Mouse (Mus musculus) hindbrain, postnatal 0 days (tissue): ENCODE data around the gene Mrps24. TPM values are rescaled to one million over a fixed set of nuclear protein-coding genes. Genes with fewer than 3 reads are reported as not detected.

Experiments
- ATAC-seq: fragments of 200-750 bp; cut with Nextera tagmentation; 2 replicates; pipeline ENCODE4 v1.8.0; 2017; ENCODE audit warnings: mild to moderate bottlenecking, moderate TSS enrichment, moderate library complexity
- DNase-seq: peaks from one replicate; pipeline ENCODE4 v3.0.0-alpha.2; 2015; ENCODE audit warnings: low spot score
- H3K27ac ChIP-seq: fragments of 300-500 bp; sonication (generic); 2 replicates; pipeline ENCODE4 v1.5.1; 2014; ENCODE audit warnings: mild to moderate bottlenecking
- H3K27me3 ChIP-seq: fragments of 300-500 bp; sonication (generic); 2 replicates; pipeline ENCODE4 v1.6.1; 2014; ENCODE audit warnings: low read length, mixed read lengths; ENCODE audit not compliant: insufficient read depth
- H3K36me3 ChIP-seq: fragments of 300-500 bp; sonication (generic); 2 replicates; pipeline ENCODE4 v1.6.1; 2014; ENCODE audit warnings: low read length, mixed read lengths; ENCODE audit not compliant: insufficient read depth
- H3K4me1 ChIP-seq: fragments of 300-500 bp; sonication (generic); 2 replicates; pipeline ENCODE4 v1.6.1; 2014; ENCODE audit warnings: antibody characterized with exemption, low read length, mixed read lengths; ENCODE audit not compliant: insufficient read depth
- H3K4me2 ChIP-seq: fragments of 300-500 bp; sonication (generic); 2 replicates; pipeline ENCODE4 v1.6.1; 2014; ENCODE audit warnings: low read depth, mild to moderate bottlenecking, low read length, moderate library complexity, mixed read lengths
- H3K4me3 ChIP-seq: fragments of 300-500 bp; sonication (generic); 2 replicates; pipeline ENCODE4 v1.5.1; 2014; ENCODE audit warnings: low read length
- H3K9ac ChIP-seq: fragments of 300-500 bp; sonication (generic); replicated peaks from 2 replicates; pipeline ENCODE4 v1.6.1; 2014; ENCODE audit warnings: mild to moderate bottlenecking, low read length, moderate library complexity, mixed read lengths
- H3K9me3 ChIP-seq: fragments of 300-500 bp; sonication (generic); 2 replicates; pipeline ENCODE4 v1.6.1; 2016; ENCODE audit warnings: low read length, mixed read lengths
- CTCF ChIP-seq: IDR thresholded peaks from 2 replicates; pipeline ENCODE4 v1.5.1; 2016; ENCODE audit warnings: antibody characterized with exemption, control low read depth, low read depth
- WGBS: fragments of 180-500 bp; shearing (Covaris S2); extraction: QIAGEN DNeasy Blood & Tissue Kit; methylation state at CpG from one replicate; pipeline ENCODE4 v1.1.7; 2014; 5-methylcytosine and 5-hydroxymethylcytosine counted together
- polyA plus RNA-seq: library from polyadenylated mRNA; unstranded; fragments of >200 nt; fragmentation: Nextera tagmentation; extraction: Ambion mirVana; gene quantifications from 2 replicates; pipeline ENCODE4 v1.2.1, GENCODE M21; 2015
- total RNA-seq: library from RNA; depleted of rRNA; stranded (reverse); fragments of >200 nt; gene quantifications from 2 replicates; pipeline ENCODE4 v1.2.3, GENCODE M21; 2014

Mrps24 gene
- total and polyA plus RNA-seq, 2 experiments from 2014 or later: 56.4 to 234 TPM

- Histone ChIP-seq H3K36me3 (no peaks in the 10 kb centered on the region), H3K27me3 (no peaks in the 10 kb centered on the region), H3K27ac (peak overlapping the region; percentile 94), H3K9me3 (no peaks in the 10 kb centered on the region), H3K4me1 (0 out of 2 replicates have a peak, but pooled peaks cover 7% of the 10 kb centered on the region), H3K4me3 (peak overlapping the region; percentile 88), H3K4me2 (peak overlapping the region; percentile 86), H3K9ac (peak overlapping the region; percentile 96)
- ATAC-seq (peak; percentile 93), DNase-seq (peak; percentile 82)
- TF ChIP-seq CTCF: no peak
- WGBS: under 1% methylated on average over 34 of the region's 50 CpGs
Observed at GRCm38 (mm10) chr11:5740965-5741627, 25.6 kb upstream of the Mrps24 start.

DNA sequence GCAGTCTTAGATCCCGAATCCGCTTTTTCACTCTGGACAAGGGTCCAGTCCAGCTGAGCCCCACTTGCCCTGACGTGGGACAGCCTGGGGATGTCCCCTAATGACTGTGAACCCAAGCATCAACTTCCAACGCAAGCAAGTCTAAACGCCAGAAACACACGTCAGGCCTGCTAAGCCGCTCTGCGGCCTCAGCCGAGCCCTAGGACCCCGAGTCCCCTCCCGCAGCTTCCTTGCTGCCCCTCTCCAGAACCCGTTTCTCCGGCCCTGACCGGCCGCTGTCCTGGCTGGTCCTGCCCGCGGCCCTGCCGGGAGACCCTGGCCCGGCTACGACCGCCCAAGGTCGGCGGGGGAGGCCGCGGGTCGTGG, 25.1 kb upstream of the Mrps24 start:
- Histone ChIP-seq H3K36me3 (no peaks in the 10 kb centered on the region), H3K4me3 (peak overlapping the region; percentile 88), H3K4me1 (0 out of 2 replicates have a peak, but pooled peaks cover 7% of the 10 kb centered on the region), H3K27me3 (no peaks in the 10 kb centered on the region), H3K9ac (peak overlapping the region; percentile 96), H3K9me3 (no peaks in the 10 kb centered on the region), H3K27ac (peak overlapping the region; percentile 94), H3K4me2 (peak overlapping the region; percentile 86)
- ATAC-seq (peak; percentile 81), DNase-seq (peak; percentile 64)
- WGBS: under 1% methylated on average over 26 of the region's 26 CpGs
- no peak for TF ChIP-seq CTCF

- WGBS: 25% methylated on average over 3 of the region's 3 CpGs
- H3K4me3 ChIP-seq: peak overlapping the region; percentile 88
- H3K4me2 ChIP-seq: peak overlapping the region; percentile 86
- DNase-seq (peak; percentile 6), ATAC-seq (no peak)
- H3K9ac ChIP-seq: peak overlapping the region; percentile 96; the same call in 1 of the 2 replicates
- H3K4me1 ChIP-seq: 0 out of 2 replicates have a peak, but pooled peaks cover 7% of the 10 kb centered on the region
- no peaks in the 10 kb centered on the region for H3K36me3 ChIP-seq
- H3K27ac ChIP-seq: peak overlapping the region; percentile 33; the same call in 1 of the 2 replicates
- H3K9me3 ChIP-seq: no peaks in the 10 kb centered on the region
- no peak for TF ChIP-seq CTCF
- H3K27me3 ChIP-seq: no peaks in the 10 kb centered on the region
Observed at GRCm38 (mm10) chr11:5739846-5740245, 24.4 kb upstream of the Mrps24 start.

DNA sequence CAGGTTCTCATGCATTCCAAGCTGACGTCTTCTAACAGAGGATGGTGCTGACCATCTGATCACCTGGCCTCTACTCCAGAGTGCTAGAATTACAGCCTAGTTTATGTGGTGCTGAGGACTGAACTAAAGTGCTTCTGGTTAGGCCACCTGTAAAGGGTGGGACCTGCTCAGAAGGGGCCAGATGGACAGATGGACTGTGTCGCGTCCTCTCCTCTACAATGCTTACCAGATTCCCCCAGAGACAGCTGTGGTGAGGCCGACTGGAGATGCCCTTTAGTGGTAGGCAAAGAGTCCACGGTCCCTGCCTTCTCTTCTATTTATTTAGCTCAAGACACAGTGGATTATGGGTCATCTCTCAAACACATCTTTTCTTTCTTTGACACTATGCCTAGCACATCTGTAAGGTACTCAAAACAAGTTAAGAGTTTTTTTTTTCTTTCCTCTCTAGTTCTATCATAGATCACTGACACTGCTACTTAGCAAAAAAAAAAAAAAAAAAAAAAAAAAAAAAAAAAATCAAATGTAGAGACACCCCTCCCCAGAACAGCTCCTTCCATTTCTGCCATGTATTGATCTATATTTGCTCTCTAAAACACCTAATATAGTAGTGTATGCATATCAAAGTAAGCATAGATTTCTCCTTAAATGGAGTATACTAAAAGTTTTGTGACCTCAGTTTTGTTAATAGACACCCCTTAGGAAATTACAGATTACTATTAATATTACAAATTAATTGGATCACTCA, 23.6 kb upstream of the Mrps24 start:
- no peak overlapping the region for H3K4me2 ChIP-seq
- ATAC-seq (no peak), DNase-seq (no peak)
- no peaks in the 10 kb centered on the region for H3K27me3 ChIP-seq
- no peaks in the 10 kb centered on the region for H3K36me3 ChIP-seq
- no peak for TF ChIP-seq CTCF
- H3K27ac ChIP-seq: no peak overlapping the region
- no peak overlapping the region for H3K4me3 ChIP-seq
- WGBS: 69% methylated on average over 5 of the region's 5 CpGs
- 0 out of 2 replicates have a peak, but pooled peaks cover 7% of the 10 kb centered on the region for H3K4me1 ChIP-seq
- no peaks in the 10 kb centered on the region for H3K9me3 ChIP-seq
- H3K9ac ChIP-seq: no peak overlapping the region

DNA sequence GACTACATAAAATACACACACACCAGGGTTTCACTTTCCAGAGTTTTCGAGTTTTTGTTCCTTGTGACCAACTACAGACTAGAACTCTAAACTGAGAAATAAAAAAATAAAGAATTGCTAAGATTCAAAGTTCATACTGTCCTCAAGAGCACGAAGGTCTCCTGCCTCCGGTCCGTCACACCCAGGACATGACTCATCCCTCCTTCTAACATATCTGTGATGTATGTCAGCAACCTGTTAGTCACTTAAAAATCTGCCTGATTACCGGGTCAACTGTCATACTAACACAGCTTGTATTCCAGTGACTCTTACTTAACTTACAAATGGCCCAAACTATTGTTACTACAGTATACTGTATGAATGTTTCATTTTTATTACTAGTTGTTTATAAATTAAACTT, 21.7 kb upstream of the Mrps24 start:
- H3K4me3 ChIP-seq: no peak overlapping the region
- ATAC-seq (no peak), DNase-seq (no peak)
- no peak overlapping the region for H3K9ac ChIP-seq
- no peaks in the 10 kb centered on the region for H3K9me3 ChIP-seq
- TF ChIP-seq CTCF: no peak
- 90% methylated on average over 5 of the region's 5 CpGs for WGBS
- H3K36me3 ChIP-seq: no peaks in the 10 kb centered on the region
- H3K27me3 ChIP-seq: no peaks in the 10 kb centered on the region
- H3K4me1 ChIP-seq: 0 out of 2 replicates have a peak, but pooled peaks cover 7% of the 10 kb centered on the region
- H3K4me2 ChIP-seq: no peak overlapping the region
- H3K27ac ChIP-seq: no peak overlapping the region

- H3K36me3 ChIP-seq: no peaks in the 10 kb centered on the region
- no peak for TF ChIP-seq CTCF
- no peaks in the 10 kb centered on the region for H3K27me3 ChIP-seq
- DNase-seq (no peak), ATAC-seq (no peak)
- 0 out of 2 replicates have a peak, but pooled peaks cover 4% of the 10 kb centered on the region for H3K4me1 ChIP-seq
- no peak overlapping the region for H3K4me2 ChIP-seq
- H3K9me3 ChIP-seq: no peaks in the 10 kb centered on the region
- whole genome bisulfite sequencing: 89% methylated on average over 4 of the region's 4 CpGs
- no peak overlapping the region for H3K27ac ChIP-seq
- no peak overlapping the region for H3K4me3 ChIP-seq
- no peak overlapping the region for H3K9ac ChIP-seq
Observed at GRCm38 (mm10) chr11:5734323-5734722, 18.8 kb upstream of the Mrps24 start.
